Mouse (Mus musculus) megakaryocyte-erythroid progenitor cell, adult 5 weeks (primary cell): Measurements from ENCODE around the gene Esp24. TPM values are rescaled to one million over a fixed set of nuclear protein-coding genes. Genes with fewer than 3 reads are reported as not detected.

Experiments used
- polyA plus RNA-seq: library from polyadenylated mRNA; stranded (reverse); fragments of >175 nt; gene quantifications from 2 replicates; pipeline ENCODE4 v1.2.3, GENCODE M21; 2012

The Esp24 gene
- not detected in 2 replicates for polyA plus RNA-seq

GRCm38 (mm10) chr17:39036395-39036794, at the start of gene Esp24:
Gene Esp24 (plus strand): TSS chr17:39036695.

GRCm38 (mm10) chr17:39043241-39043640, 6.7 kb downstream of the Esp24 start, which contains the start of gene Gm21903:
Gene Gm21903 (minus strand): TSS chr17:39043341.

GRCm38 (mm10) chr17:39076937-39077336, 40.4 kb downstream of the Esp24 start, which contains the start of gene Esp23:
Gene Esp23 (minus strand): TSS chr17:39077037.

Other genes with a start within 250 kb of the Esp24 start
- not detected in 2 replicates for gene Gm21903, start 6.6 kb downstream of the Esp24 start, polyA plus RNA-seq
- gene Esp23, start 40.3 kb downstream of the Esp24 start, polyA plus RNA-seq: not detected in 2 replicates
- gene Esp22, start 58.6 kb downstream of the Esp24 start, polyA plus RNA-seq: not detected in 2 replicates